9 mouse cellular contexts compared by ENCODE assay signal in genomic region chr2:167629665-167630209, GRCm38 (mm10). TPM values are rescaled to one million over a fixed set of nuclear protein-coding genes. Genes with fewer than 3 reads are reported as not detected.
DNase-seq lines count a peak whose midpoint lies in the region; ATAC-seq and TF ChIP-seq lines count a peak whose summit lies in the region.
"Had no signal": no experiment of that assay in that cellular context is flagged by ENCODE, and none has a peak within 500 bp of the region (broad histone marks: within the 10 kb centered on the region; RNA-seq: fewer than 3 reads in every experiment).

No protein-coding gene starts in this region.

- TF ChIP-seq EP300 in CH12.LX (IDR thresholded peaks at IDR 0.05; ENCODE audit: low read length): no peak

- in situ Hi-C loops in CH12.LX (cut with MboI; ENCODE audit: low pct_ligation_motif_present, low pct_unique_long_range_greater_than_20kb, low sequenced_read_pairs): no loop called here

- no peak for TF ChIP-seq RAD21 in CH12.LX (IDR thresholded peaks at IDR 0.05; ENCODE audit: low read depth, low read length)

- H3K9ac ChIP-seq in CH12.LX (ENCODE audit: insufficient read depth, low read depth): peak overlapping the region; percentile 97; the same call in 1 of the 2 replicates
- H3K9ac ChIP-seq in hindbrain, embryonic 11.5 days (ENCODE audit: low read depth, low read length): peak overlapping the region; percentile 28; the same call in 1 of the 2 replicates
- H3K9ac ChIP-seq in liver, embryonic 15.5 days: peak overlapping the region; percentile 99

- peak overlapping the region; percentile 90 for H3K4me3 ChIP-seq in gastrocnemius, adult 2 months
- peak overlapping the region in 2 of 3 experiments; percentile 6 to 61 for H3K4me3 ChIP-seq in CH12.LX (replicated peaks in 1 of 3; ENCODE audit: low read depth in 2 of 3, low read length in 2 of 3, poor library complexity in 1 of 3)
- peak overlapping the region; percentile 0; the same call in 1 of the 2 replicates for H3K4me3 ChIP-seq in hindbrain, embryonic 11.5 days (ENCODE audit: low read depth, low read length)
- peak overlapping the region; percentile 94 for H3K4me3 ChIP-seq in liver, embryonic 15.5 days (replicated peaks)

- no peak for ATAC-seq in hindbrain, embryonic 11.5 days (ENCODE audit: low FRiP score)
- no peak for ATAC-seq in liver, embryonic 15.5 days (ENCODE audit: insufficient read depth)
- ATAC-seq in activated CD4-positive, CD25-positive, alpha-beta regulatory T cell, adult 4 months: no peak

- TF ChIP-seq CTCF in gastrocnemius, adult 2 months (IDR thresholded peaks at IDR 0.05): no peak
- no peak for TF ChIP-seq CTCF in CH12.LX (conservative IDR thresholded peaks at IDR 0.05 in 1 of 2, IDR thresholded peaks at IDR 0.05 in 1 of 2; ENCODE audit: low read depth in 2 of 2, low read length in 2 of 2)

- no peak for DNase-seq in gastrocnemius, adult 2 months
- no peak for DNase-seq in gastrocnemius, postnatal 14 days
- no peak for DNase-seq in CH12.LX (ENCODE audit: extremely low read depth)
- no peak for DNase-seq in hindbrain, embryonic 11.5 days (ENCODE audit: low spot score)
- DNase-seq in right cerebral cortex, adult 2 months (ENCODE audit: low spot score in 2 of 2): no peak
- DNase-seq in layer of hippocampus, postnatal 14 days (ENCODE audit: low spot score in 2 of 2): no peak
- DNase-seq: left cerebral cortex, postnatal 4 days had no signal

- no peak for TF ChIP-seq POLR2A in CH12.LX (IDR thresholded peaks at IDR 0.05; ENCODE audit: low read depth, low read length)

- peaks cover 68% of the 10 kb centered on the region for H3K79me2 ChIP-seq in CH12.LX (replicated peaks; ENCODE audit: control insufficient read depth, extremely low read depth, insufficient read depth, poor library complexity, severe bottlenecking)

- H3K4me2 ChIP-seq in CH12.LX (ENCODE audit: insufficient read depth, low read depth, poor library complexity, severe bottlenecking): peak overlapping the region; percentile 82
- H3K4me2 ChIP-seq in hindbrain, embryonic 11.5 days (replicated peaks; ENCODE audit: low read depth, low read length): no peak overlapping the region; the same call in 1 of the 2 replicates
- peak overlapping the region; percentile 79 for H3K4me2 ChIP-seq in liver, embryonic 15.5 days

- no peaks in the 10 kb centered on the region for H3K27me3 ChIP-seq in CH12.LX (replicated peaks)
- H3K27me3 ChIP-seq in hindbrain, embryonic 11.5 days (ENCODE audit: control insufficient read depth, insufficient read depth, low read length): no peaks in the 10 kb centered on the region
- no peaks in the 10 kb centered on the region for H3K27me3 ChIP-seq in liver, embryonic 15.5 days

- peaks cover 24 to 45% of the 10 kb centered on the region in 2 experiments for H3K36me3 ChIP-seq in CH12.LX (replicated peaks in 1 of 2; ENCODE audit: control insufficient read depth in 1 of 2, insufficient read depth in 1 of 2, low read length in 1 of 2)
- no peaks in the 10 kb centered on the region for H3K36me3 ChIP-seq in hindbrain, embryonic 11.5 days (ENCODE audit: control insufficient read depth, insufficient read depth, low read length)
- peaks cover 33% of the 10 kb centered on the region for H3K36me3 ChIP-seq in liver, embryonic 15.5 days (replicated peaks)

- peak overlapping the region; percentile 99 for H3K27ac ChIP-seq in gastrocnemius, adult 2 months
- peak overlapping the region; percentile 36; the same call in 1 of the 2 replicates for H3K27ac ChIP-seq in CH12.LX (ENCODE audit: insufficient read depth, low read depth)
- 0 out of 2 replicates have a peak overlapping the region, but pooled peaks have one; percentile 4 for H3K27ac ChIP-seq in hindbrain, embryonic 11.5 days (ENCODE audit: low read depth, low read length)
- H3K27ac ChIP-seq in liver, embryonic 15.5 days (replicated peaks): peak overlapping the region; percentile 99

- peaks cover 38 to 69% of the 10 kb centered on the region in 2 experiments for H3K4me1 ChIP-seq in CH12.LX (ENCODE audit: control insufficient read depth in 1 of 2, insufficient read depth in 2 of 2)
- H3K4me1 ChIP-seq in hindbrain, embryonic 11.5 days (replicated peaks; ENCODE audit: control insufficient read depth, insufficient read depth, low read length): peaks cover 12% of the 10 kb centered on the region
- peaks cover 89% of the 10 kb centered on the region for H3K4me1 ChIP-seq in liver, embryonic 15.5 days (replicated peaks)

- 78% methylated on average over 11 of the region's 11 CpGs for WGBS in hindbrain, embryonic 11.5 days
- 54% methylated on average over 11 of the region's 11 CpGs for WGBS in liver, embryonic 15.5 days (ENCODE audit: insufficient replicate concordance)

- dilution Hi-C loops in CH12.LX (cut with MboI; ENCODE audit: extremely low pct_ligation_motif_present, extremely low pct_unique_long_range_greater_than_20kb, low sequenced_read_pairs): no loop called here

- H3K9me3 ChIP-seq in CH12.LX (replicated peaks; ENCODE audit: low read length): no peaks in the 10 kb centered on the region
- H3K9me3 ChIP-seq in hindbrain, embryonic 11.5 days (ENCODE audit: control insufficient read depth, low read length): no peaks in the 10 kb centered on the region
- no peaks in the 10 kb centered on the region for H3K9me3 ChIP-seq in liver, embryonic 15.5 days (replicated peaks)

- intact Hi-C loops in gastrocnemius, adult 2 months (cut with DNase I): loop anchor here (10.0 kb wide), 1 partner anchor 565 kb away; the partner anchor contains the start of gene Znfx1
- intact Hi-C loops in gastrocnemius, postnatal 14 days (cut with DNase I; ENCODE audit: low total_unique reads): no loop called here

TF ChIP-seq in CH12.LX, 34 proteins besides CTCF, POLR2A, EP300 and RAD21 (continues in another document):
- TF ChIP-seq MEF2A (IDR thresholded peaks at IDR 0.05; ENCODE audit: borderline replicate concordance, low read depth, low read length) (no peak), ZKSCAN1 (IDR thresholded peaks at IDR 0.05; ENCODE audit: borderline replicate concordance, low read depth, low read length) (no peak), JUN (IDR thresholded peaks at IDR 0.05; ENCODE audit: insufficient read depth, low read depth, low read length) (no peak), SIN3A (IDR thresholded peaks at IDR 0.05; ENCODE audit: low read length) (peak; percentile 25; the same call in 1 of the 2 replicates), SMC3 (IDR thresholded peaks at IDR 0.05; ENCODE audit: low read depth, low read length) (no peak), POLR2AphosphoS2 (IDR thresholded peaks at IDR 0.05; ENCODE audit: low read depth, low read length) (no peak), E2F4 (IDR thresholded peaks at IDR 0.05; ENCODE audit: insufficient replicate concordance, low read depth, low read length) (no peak), MAFK (IDR thresholded peaks at IDR 0.05; ENCODE audit: insufficient replicate concordance, low read length) (no peak), TCF12 (IDR thresholded peaks at IDR 0.05; ENCODE audit: low read depth, low read length) (no peak), MXI1 (IDR thresholded peaks at IDR 0.05; ENCODE audit: low read depth, low read length) (0 out of 2 replicates have a peak, but pooled peaks have one; percentile 51)

RNA-seq across cellular contexts. Expression of gene Ube2v1, which starts 2.2 kb away (rescaled TPM):
- total RNA-seq in gastrocnemius, adult 2 months (2021): 100 to 1,000 TPM; 170 to 181 TPM
- total RNA-seq in gastrocnemius, postnatal 14 days (2021): 100 to 1,000 TPM; 158 to 180 TPM
- total RNA-seq in CH12.LX (2012; rRNA removed) (126 TPM in 2 replicates), CH12.LX (2014; rRNA removed) (84.0 and 92.8 TPM in 2 replicates)
- 157 and 184 TPM in 2 replicates for polyA plus RNA-seq in CH12.LX (2012; ENCODE audit: insufficient read length, low read depth)
- polyA plus RNA-seq in hindbrain, embryonic 11.5 days (2014; fragmentation: Nextera tagmentation; extraction: Ambion mirVana): 237 and 257 TPM in 2 replicates
- 187 and 195 TPM in 2 replicates for polyA plus RNA-seq in liver, embryonic 15.5 days (2015; fragmentation: Nextera tagmentation; extraction: Ambion mirVana)
- 100 to 1,000 TPM; 308 to 398 TPM for polyA plus RNA-seq in activated CD4-positive, CD25-positive, alpha-beta regulatory T cell, adult 4 months (2017; shearing (Covaris generic))
- total RNA-seq in layer of hippocampus, postnatal 14 days (2021): 100 to 1,000 TPM; 242 to 247 TPM

RNA-seq across cellular contexts. Expression of gene Gm20431, which starts 31.6 kb away (rescaled TPM):
- total RNA-seq in gastrocnemius, adult 2 months (2021): 10 to 100 TPM in 1 of 2 experiments, 1 to 10 TPM in 1; 3.7 to 11.5 TPM
- 10 to 100 TPM; 10.3 to 12.3 TPM for total RNA-seq in gastrocnemius, postnatal 14 days (2021)
- total RNA-seq in CH12.LX (2012; rRNA removed) (10.3 and 15.0 TPM in 2 replicates), CH12.LX (2014; rRNA removed) (not detected in 2 replicates)
- polyA plus RNA-seq in CH12.LX (2012; ENCODE audit: insufficient read length, low read depth): 2.4 TPM in 1 of 2 replicates, not detected in the other
- polyA plus RNA-seq in hindbrain, embryonic 11.5 days (2014; fragmentation: Nextera tagmentation; extraction: Ambion mirVana): 4.0 and 8.4 TPM in 2 replicates
- 0.63 TPM in 1 of 2 replicates, not detected in the other for polyA plus RNA-seq in liver, embryonic 15.5 days (2015; fragmentation: Nextera tagmentation; extraction: Ambion mirVana)
- not detected for polyA plus RNA-seq in activated CD4-positive, CD25-positive, alpha-beta regulatory T cell, adult 4 months (2017; shearing (Covaris generic))
- total RNA-seq in layer of hippocampus, postnatal 14 days (2021): 10 to 100 TPM; 38.9 to 50.9 TPM

RNA-seq across cellular contexts. Expression of gene Cebpb, which starts 59.0 kb away (rescaled TPM):
- total RNA-seq in gastrocnemius, adult 2 months (2021): 100 to 1,000 TPM; 106 to 181 TPM
- 100 to 1,000 TPM in 1 of 2 experiments, 10 to 100 TPM in 1; 66.9 to 120 TPM for total RNA-seq in gastrocnemius, postnatal 14 days (2021)
- total RNA-seq in CH12.LX (2012; rRNA removed) (2.3 and 6.2 TPM in 2 replicates), CH12.LX (2014; rRNA removed) (0.19 TPM in 1 of 2 replicates, not detected in the other)
- polyA plus RNA-seq in CH12.LX (2012; ENCODE audit: insufficient read length, low read depth): 0.24 TPM in 1 of 2 replicates, not detected in the other
- 1.5 and 3.1 TPM in 2 replicates for polyA plus RNA-seq in hindbrain, embryonic 11.5 days (2014; fragmentation: Nextera tagmentation; extraction: Ambion mirVana)
- polyA plus RNA-seq in liver, embryonic 15.5 days (2015; fragmentation: Nextera tagmentation; extraction: Ambion mirVana): 13.0 and 14.0 TPM in 2 replicates
- 1 to 10 TPM in 1 of 2 experiments, under 1 TPM in 1; 0.32 to 2.6 TPM for polyA plus RNA-seq in activated CD4-positive, CD25-positive, alpha-beta regulatory T cell, adult 4 months (2017; shearing (Covaris generic))
- total RNA-seq in layer of hippocampus, postnatal 14 days (2021): 10 to 100 TPM; 18.6 to 21.7 TPM

RNA-seq across cellular contexts. Expression of gene Tmem189, which starts 59.9 kb away (rescaled TPM):
- total RNA-seq in gastrocnemius, adult 2 months (2021): 10 to 100 TPM; 13.0 to 14.9 TPM
- 10 to 100 TPM; 18.1 to 22.8 TPM for total RNA-seq in gastrocnemius, postnatal 14 days (2021)
- total RNA-seq in CH12.LX (2012; rRNA removed): 30.9 and 31.0 TPM in 2 replicates
- total RNA-seq in CH12.LX (2014; rRNA removed): 25.1 and 27.9 TPM in 2 replicates
- 29.4 and 29.5 TPM in 2 replicates for polyA plus RNA-seq in CH12.LX (2012; ENCODE audit: insufficient read length, low read depth)
- polyA plus RNA-seq in hindbrain, embryonic 11.5 days (2014; fragmentation: Nextera tagmentation; extraction: Ambion mirVana): 27.5 and 34.0 TPM in 2 replicates
- 17.4 and 18.2 TPM in 2 replicates for polyA plus RNA-seq in liver, embryonic 15.5 days (2015; fragmentation: Nextera tagmentation; extraction: Ambion mirVana)
- polyA plus RNA-seq in activated CD4-positive, CD25-positive, alpha-beta regulatory T cell, adult 4 months (2017; shearing (Covaris generic)): 10 to 100 TPM; 12.6 to 13.5 TPM
- total RNA-seq in layer of hippocampus, postnatal 14 days (2021): 10 to 100 TPM; 69.5 to 71.9 TPM

Comparison
In these comparisons a context has a peak if more than half of its experiments do, and no peak if none do; other contexts are left out.
1. H3K27ac ChIP-seq: peak in every context shown above with its lines; median percentile 99 in gastrocnemius, adult 2 months; 99 in liver, embryonic 15.5 days; 36 in CH12.LX; 4 in hindbrain, embryonic 11.5 days.
2. H3K4me3 ChIP-seq: peak in every context shown above with its lines; median percentile 94 in liver, embryonic 15.5 days; 90 in gastrocnemius, adult 2 months; 34 in CH12.LX; 0 in hindbrain, embryonic 11.5 days.
3. H3K9ac ChIP-seq: peak in every context shown above with its lines; median percentile 99 in liver, embryonic 15.5 days; 97 in CH12.LX; 28 in hindbrain, embryonic 11.5 days.